Mouse (Mus musculus): ENCODE results near the gene Tspyl3.
A peak's percentile ranks its signal among the peaks of the same experiment; 100 is the strongest.
"Not testable (repeated sequence)": the region's sequence is repeated elsewhere in the genome, so short reads cannot be mapped to it uniquely, and the experiment has no call there.

The Tspyl3 gene

DNA sequence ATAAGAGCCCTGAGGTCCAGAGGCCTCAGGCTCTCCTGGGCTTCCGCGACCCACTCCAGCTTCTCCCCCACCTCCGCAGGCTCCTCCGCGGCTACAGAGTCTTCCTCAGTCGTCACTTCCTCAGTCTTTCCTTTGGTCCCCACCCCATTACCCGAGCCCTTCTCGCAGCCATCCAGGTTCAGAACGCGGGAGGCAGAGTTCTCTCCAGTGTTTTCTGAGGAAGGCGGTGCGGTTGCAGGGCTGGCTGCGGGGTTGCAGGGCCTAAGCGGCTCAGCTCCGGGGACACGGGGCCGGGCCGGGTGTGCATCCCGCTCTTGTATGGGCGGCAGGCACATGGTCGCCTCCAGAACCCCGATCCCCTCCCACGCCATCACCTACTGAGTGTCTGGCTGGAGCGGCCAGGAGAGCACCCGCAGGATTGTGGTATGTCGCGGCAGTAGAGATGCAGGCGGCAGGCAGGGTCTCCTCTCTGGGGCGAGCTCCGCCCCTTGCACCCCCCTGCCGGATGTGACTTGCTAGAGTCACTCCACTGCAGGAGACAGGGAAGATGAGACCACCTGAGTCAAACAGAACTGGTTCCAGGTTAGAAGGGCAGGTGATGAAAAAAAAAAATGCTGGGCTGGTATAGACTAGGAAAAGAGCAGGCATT lies at the start of gene Tspyl3:
Gene Tspyl3, minus strand, starts transcription at position 496 of the 649 bp plus-strand sequence.
- DNase-seq: peak; percentile 62

DNA sequence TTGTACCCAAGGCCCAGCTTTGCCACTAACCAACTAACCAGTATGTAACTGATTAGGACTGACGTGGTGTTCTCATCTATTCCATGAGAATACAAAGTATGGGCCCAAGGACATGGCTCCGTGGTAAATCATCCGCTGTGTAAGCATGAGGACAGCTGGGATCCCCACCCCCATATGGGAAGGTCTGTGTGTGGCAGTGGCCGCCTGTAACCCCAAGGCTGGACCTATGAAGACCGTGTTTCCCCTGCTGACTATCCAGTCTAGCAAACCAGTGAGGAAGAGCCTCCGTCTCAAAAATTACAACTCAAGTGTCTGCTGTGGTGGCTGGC lies 49.6 kb upstream of the Tspyl3 start:
- no peak for DNase-seq

DNA sequence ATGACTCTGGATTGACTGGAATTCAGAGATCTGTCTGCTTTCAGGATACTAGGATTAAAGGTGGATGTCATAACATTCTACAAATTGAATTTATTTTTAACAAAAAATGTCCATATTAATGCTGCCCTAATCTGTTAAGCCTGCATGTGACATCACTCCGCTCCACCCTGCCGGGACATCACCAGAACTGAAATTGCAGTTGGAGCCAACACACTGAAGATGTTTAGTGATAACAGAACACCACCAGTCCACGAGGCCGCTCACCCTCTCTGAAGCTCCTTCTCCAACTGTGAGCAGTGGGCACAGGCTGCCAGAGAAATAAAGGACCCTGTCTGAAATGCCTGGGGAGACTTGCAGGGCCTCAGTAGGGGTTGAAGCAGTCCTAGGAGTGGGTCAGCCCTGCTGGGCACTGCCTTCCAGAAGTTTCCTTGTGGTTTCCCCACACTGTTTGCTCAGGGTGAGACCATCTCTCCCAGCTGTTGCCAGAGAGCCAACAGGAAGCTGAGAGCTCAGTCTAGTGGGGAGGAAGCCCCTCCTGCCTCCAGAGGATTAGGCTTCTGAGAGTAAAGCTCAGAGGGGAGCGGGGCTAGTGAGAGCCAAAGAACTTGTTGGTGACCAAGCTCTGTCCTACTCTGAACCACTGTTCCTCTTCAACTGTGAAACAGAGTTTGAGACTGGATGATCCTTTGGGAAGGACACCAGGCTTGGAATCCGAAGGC lies 49.1 kb upstream of the Tspyl3 start:
- not testable (repeated sequence) for DNase-seq

- not testable (repeated sequence) for DNase-seq
Observed at GRCm38 (mm10) chr2:153270231-153270915, 45.1 kb upstream of the Tspyl3 start.

DNA sequence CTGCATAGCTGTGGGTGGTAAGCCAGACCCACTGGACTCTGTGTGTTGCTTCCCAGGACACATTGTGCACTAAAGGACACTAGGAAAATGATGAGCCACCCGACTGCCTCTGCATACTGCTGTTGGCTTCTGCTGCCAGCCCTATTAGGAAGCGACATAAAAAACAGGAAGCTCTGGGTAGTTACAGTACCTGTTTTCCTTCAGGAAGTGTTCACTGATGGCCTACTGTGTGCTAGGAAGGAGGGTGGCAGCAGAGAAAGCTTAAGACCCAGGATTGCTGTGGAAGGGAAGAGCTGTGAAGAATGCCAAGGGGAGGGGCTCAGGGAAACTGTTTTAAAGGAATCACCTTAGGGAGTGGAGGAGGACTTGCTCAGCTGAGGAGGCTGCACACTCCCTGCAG lies 42.1 kb upstream of the Tspyl3 start:
- no peak for DNase-seq

GRCm38 (mm10) chr2:153263053-153263452 lies 37.8 kb upstream of the Tspyl3 start:
- DNase-seq: no peak

GRCm38 (mm10) chr2:153259864-153260674 lies 34.8 kb upstream of the Tspyl3 start:
- no peak for DNase-seq

DNA sequence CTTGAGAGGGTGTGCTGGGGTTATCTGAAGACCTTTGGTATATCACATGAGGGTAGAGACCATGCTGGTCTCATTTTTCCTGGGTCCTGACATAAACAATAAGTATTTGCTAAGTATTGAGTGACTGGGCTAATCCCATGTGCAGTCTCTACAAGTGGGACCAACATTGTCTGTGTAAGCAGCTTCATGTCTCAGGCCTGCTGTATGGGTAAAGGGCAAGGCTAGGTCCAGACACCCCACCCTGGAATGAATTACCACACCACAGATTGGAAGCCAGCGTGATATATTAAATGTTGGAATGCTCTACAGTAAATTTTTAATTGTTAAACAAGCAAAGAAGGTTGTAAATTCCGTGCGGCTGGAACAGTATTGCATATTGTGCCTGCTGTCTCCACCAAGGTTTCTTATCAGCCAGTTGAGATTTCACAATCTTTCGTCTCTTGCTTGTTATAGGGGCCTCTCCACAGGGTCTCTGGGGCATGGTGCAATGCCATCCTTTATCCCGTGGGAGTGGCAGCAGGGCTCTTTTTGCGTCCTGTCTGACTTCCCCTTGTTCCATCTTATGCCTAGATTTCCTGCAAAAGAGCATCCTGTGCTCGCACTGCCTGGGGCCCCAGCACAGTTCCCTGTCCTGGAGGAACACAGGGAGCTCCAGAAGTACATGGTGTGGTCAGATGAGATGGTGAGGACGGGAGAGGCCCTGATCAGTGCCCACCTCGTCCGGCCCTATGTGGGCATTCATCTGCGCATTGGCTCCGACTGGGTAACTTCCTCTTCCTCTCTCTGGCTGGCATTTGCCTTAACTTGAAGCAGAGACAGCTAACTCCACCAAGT lies 34.0 kb upstream of the Tspyl3 start:
- no peak for DNase-seq

DNA sequence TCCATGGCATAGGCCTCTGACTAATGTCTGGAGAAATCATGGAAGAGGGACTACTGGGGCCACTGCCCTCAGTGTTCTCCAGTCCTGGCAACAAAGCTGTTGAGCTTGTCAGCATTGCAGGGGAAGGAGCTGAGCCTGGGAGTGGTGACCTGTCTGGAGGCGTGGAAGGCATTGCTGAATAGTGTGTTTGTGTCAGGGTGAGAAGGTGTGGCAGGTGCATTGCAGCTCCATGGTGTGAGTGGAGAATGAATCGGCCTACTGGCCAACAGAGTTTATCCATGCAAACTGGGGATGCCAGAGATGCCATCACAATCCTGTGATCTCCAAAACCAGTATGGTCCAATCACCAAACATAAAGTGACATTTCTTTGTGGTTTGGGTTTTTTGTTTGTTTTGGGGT lies 31.4 kb upstream of the Tspyl3 start:
- DNase-seq: no peak

- no peak for DNase-seq
Observed at GRCm38 (mm10) chr2:153249751-153250150, 24.5 kb upstream of the Tspyl3 start.

- DNase-seq: no peak
Observed at GRCm38 (mm10) chr2:153242156-153242555, 16.9 kb upstream of the Tspyl3 start.

- peak; percentile 87 for DNase-seq
Observed at GRCm38 (mm10) chr2:153241250-153242014, 16.2 kb upstream of the Tspyl3 start, which contains the start of the genes Plagl2 and Pofut1. Plagl2 (minus strand) TSS chr2:153241426. Pofut1 (plus strand) TSS chr2:153241533.

DNA sequence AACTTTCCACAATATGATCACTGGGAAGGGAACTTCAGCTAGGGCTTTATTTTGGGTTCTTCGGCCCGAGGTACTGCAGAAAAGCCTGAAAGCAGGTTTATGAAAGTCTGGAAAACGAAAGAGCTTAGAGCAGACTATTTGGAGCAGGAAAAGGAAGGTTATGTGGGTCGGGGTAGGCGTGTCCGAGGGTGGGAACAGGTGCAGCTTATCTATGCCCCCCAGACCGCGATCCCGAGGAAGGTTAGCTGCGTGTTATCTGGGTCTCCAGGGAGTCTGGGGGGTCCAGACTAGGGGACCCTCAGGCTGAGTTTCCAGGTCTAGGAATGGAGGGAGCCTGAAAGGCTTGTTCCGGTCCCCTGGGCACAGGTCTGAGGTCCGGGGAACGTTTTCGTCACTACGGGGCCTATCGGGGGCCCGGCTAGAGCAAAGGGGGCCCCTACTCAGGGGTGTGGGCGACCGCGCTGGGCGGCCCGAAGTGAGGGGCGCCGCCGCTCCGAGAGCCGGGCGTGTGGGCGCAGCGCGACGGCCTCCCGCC lies 15.5 kb upstream of the Tspyl3 start:
- no peak for DNase-seq

GRCm38 (mm10) chr2:153239860-153240480 lies 14.7 kb upstream of the Tspyl3 start:
- DNase-seq: no peak

GRCm38 (mm10) chr2:153239021-153239859 lies 14.0 kb upstream of the Tspyl3 start:
- DNase-seq: no peak

- DNase-seq: no peak
Observed at GRCm38 (mm10) chr2:153238406-153238805, 13.2 kb upstream of the Tspyl3 start.

- no peak for DNase-seq
Observed at GRCm38 (mm10) chr2:153237891-153238290, 12.7 kb upstream of the Tspyl3 start.

DNA sequence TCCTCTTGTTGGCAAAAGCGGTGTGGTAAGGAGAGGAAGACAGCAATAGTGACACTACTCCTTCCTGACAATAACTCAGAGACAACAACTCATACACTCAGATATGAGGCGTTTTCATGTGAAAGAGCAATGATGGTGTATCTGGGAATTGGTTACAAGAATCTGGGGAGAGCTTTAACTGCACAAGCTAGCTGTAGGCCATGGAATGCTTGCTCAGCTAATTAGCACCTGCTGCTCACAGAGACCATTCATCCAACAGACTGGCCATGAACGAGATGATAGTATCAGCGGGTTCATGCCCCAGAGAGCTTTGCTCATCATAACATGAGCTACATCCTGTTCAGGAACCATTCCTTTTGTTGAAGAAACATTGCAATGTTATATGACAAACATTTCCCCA lies 12.0 kb upstream of the Tspyl3 start:
- DNase-seq: no peak

DNA sequence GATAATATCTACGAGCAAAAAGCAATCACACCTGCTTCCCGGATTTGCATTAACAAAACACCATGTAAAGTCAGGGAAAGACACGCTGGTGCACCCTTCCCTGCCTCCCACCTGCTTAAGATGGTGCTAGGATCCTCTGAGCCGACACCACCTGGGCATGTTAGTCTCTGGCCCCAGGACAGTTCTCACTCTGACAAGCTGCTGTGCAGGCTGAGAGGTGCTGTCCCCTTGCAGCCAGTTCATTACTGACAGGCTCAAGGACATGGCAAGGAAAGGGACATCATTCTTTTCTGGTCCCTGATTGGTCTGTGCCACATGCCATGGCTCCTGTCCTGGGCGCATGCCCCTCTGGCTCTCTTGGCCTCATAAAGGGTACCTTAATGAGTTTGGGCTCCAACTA lies 3.3 kb upstream of the Tspyl3 start:
- DNase-seq: no peak

DNA sequence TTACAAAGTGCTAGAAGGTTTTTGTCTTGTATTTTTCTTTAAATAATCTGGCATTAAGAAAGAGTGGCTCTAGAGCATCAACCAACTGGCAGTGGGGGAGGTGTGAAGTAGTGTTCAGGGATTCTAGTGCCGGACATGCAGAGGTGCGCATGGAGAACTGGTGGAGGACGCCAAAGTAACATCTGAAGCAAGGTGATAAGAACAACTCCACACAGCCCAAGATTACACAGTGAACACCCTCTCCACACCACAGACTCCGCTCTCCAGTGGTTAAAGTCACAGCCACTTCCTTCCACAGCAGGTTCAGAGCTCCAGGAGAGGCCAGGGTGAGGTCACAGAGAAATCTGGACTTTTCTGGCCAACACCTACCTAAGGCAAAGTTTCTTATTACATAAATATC lies 2.7 kb upstream of the Tspyl3 start:
- DNase-seq: no peak
